Mouse (Mus musculus) embryonic fibroblast, embryonic 13.5 days (primary cell): ENCODE results near the gene Ogn. TPM values are rescaled to one million over a fixed set of nuclear protein-coding genes. Genes with fewer than 3 reads are reported as not detected.
A peak's percentile ranks its signal among the peaks of the same experiment; 100 is the strongest.

ENCODE experiments used
- H3K27ac ChIP-seq: 2 replicates; pipeline ENCODE4 v1.5.1; 2012; ENCODE audit warnings: low read length, control low read depth, inconsistent platforms; ENCODE audit not compliant: insufficient read depth
- H3K4me1 ChIP-seq: 2 replicates; pipeline ENCODE4 v1.6.1; 2011; ENCODE audit warnings: low read length; ENCODE audit not compliant: control insufficient read depth, insufficient read depth
- H3K4me3 ChIP-seq: 2 replicates; pipeline ENCODE4 v1.5.1; 2011; ENCODE audit warnings: mild to moderate bottlenecking, control low read depth, low read length; ENCODE audit not compliant: insufficient read depth
- CTCF ChIP-seq: IDR thresholded peaks from 2 replicates; pipeline ENCODE4 v1.5.1; 2011; ENCODE audit warnings: mild to moderate bottlenecking, control low read depth, low read length, moderate library complexity, borderline replicate concordance; ENCODE audit not compliant: insufficient read depth
- POLR2A ChIP-seq: IDR thresholded peaks from 2 replicates; pipeline ENCODE4 v1.6.1; 2011; ENCODE audit warnings: low read depth, mild to moderate bottlenecking, control low read depth, low read length, moderate library complexity
- polyA plus RNA-seq: library from polyadenylated mRNA; stranded (reverse); fragments of >200 nt; gene quantifications from 2 replicates; pipeline ENCODE4 v1.2.4, GENCODE M21; 2011; ENCODE audit warnings: low read depth; ENCODE audit not compliant: missing spikeins, insufficient read length

Ogn gene
- polyA plus RNA-seq, 1 experiment: 284 TPM

DNA sequence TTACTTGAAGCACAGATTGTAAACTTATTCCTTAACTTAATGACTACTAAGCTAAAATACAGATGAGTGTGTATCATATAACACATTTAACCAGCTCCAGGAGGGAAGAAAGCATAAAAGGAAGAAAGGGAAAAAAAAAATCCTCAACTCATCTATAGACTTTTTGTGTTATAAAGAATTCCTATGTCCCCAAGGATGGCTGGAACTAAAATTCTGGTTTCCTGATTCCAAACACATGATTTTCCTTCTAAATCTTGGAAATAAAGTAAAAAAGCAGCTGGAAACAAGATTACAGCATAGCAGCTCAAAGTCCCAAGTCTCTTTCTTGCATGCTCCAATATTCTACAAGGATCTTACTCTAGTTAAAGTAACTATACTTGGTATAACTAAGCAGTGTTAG lies 4.2 kb upstream of the Ogn start:
- no peaks in the 10 kb centered on the region for H3K4me1 ChIP-seq
- no peak overlapping the region for H3K27ac ChIP-seq
- no peak overlapping the region for H3K4me3 ChIP-seq
- TF ChIP-seq CTCF: no peak
- TF ChIP-seq POLR2A: no peak

DNA sequence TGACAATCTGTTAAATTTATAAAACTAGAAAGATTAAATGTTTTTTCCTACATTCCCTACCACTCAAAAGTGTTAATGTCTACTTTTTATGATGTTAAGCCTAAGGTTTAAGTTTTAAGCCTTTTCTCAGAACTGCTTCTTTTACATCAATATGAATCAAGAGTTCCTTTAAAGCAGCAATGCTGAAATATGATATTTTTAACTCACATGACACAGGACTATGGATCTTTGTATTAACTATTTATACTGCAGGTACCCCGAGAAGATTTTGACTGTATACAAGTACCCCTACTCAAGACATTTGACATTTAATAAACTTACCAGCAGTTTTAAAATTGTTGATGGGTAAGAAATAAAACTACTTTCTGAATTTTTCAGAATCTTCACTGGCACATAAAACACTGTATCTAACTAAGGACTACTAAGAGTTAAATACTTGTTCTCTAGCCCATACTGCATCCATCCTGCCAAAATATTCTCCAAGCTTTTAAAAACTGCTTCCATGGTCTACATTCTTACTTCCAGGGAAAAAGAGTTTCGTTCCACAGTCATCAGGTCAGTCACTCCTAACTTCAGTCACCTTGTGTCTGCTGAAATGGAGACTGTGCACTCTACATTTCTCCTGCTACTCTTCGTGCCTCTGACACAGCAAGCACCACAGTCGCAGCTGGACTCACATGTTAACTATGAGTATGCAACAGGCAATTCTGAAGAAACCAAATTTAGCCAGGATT lies 910 bp downstream of the Ogn start:
- no peak for TF ChIP-seq CTCF
- TF ChIP-seq POLR2A: peak; percentile 64
- Histone ChIP-seq H3K4me1 (no peaks in the 10 kb centered on the region), H3K4me3 (peak overlapping the region; percentile 48), H3K27ac (peak overlapping the region; percentile 81)

- no peak overlapping the region for H3K27ac ChIP-seq
Measured at GRCm38 (mm10) chr13:49617021-49617420, 9.2 kb downstream of the Ogn start.

GRCm38 (mm10) chr13:49618365-49618764 lies 10.5 kb downstream of the Ogn start:
- no peak for TF ChIP-seq CTCF
- no peak for TF ChIP-seq POLR2A
- H3K4me3 ChIP-seq: no peak overlapping the region
- H3K4me1 ChIP-seq: no peaks in the 10 kb centered on the region; the same call in 1 of the 2 replicates
- H3K27ac ChIP-seq: no peak overlapping the region

More at GRCm38 (mm10) chr13:49617021-49617420, 9.2 kb downstream of the Ogn start:
- TF ChIP-seq CTCF: no peak
- no peak for TF ChIP-seq POLR2A
- H3K4me1 ChIP-seq: no peaks in the 10 kb centered on the region
- no peak overlapping the region for H3K4me3 ChIP-seq

DNA sequence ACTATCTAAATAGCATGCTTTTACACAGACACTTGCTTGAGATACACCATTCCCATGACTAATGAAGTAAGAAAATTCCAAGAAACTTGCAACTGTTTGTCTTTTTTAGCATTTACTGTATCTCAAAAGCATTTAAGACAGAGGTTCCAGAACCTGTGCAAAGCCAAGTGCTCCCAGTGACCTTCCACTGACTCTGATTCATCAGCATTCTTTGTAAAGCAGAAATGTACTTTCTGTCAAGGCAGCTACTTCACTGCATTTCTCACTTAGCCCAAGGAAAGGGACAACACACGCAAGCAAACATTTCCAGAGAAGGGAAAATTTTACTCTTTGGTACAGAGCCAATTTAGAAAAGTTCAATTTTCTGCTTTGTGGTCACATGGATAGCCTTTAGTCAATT lies 15.4 kb downstream of the Ogn start:
- H3K4me3 ChIP-seq: no peak overlapping the region
- TF ChIP-seq POLR2A (no peak), CTCF (no peak)
- peak overlapping the region; percentile 37; the same call in 1 of the 2 replicates for H3K27ac ChIP-seq
- H3K4me1 ChIP-seq: no peaks in the 10 kb centered on the region; the same call in 1 of the 2 replicates

GRCm38 (mm10) chr13:49628167-49628566 lies 20.3 kb downstream of the Ogn start:
- Histone ChIP-seq H3K4me3 (no peak overlapping the region), H3K27ac (no peak overlapping the region), H3K4me1 (peaks cover 3% of the 10 kb centered on the region; the same call in 1 of the 2 replicates)
- no peak for TF ChIP-seq POLR2A
- TF ChIP-seq CTCF: no peak

DNA sequence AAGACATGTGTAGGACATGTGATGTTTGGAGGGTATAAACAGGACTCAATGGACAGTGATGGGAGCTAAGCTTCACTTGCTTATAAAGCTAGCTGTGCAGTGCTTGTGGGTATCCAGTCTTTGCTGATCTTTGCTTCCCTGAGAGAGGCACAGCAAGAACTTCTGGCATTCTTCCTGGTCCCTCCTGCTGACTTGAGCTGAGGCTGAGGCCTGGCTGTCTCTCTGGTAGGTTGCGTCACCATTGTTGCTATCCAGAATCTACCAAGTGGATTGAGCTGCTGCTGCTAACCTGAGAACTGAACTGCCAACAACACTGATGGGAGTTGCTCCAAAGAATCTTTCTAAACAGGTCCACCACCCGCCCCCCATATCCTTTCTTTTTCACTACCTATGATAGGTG lies 21.2 kb downstream of the Ogn start:
- no peak for TF ChIP-seq POLR2A
- TF ChIP-seq CTCF: no peak
- no peak overlapping the region for H3K4me3 ChIP-seq
- H3K4me1 ChIP-seq: peaks cover 3% of the 10 kb centered on the region; the same call in 1 of the 2 replicates
- no peak overlapping the region for H3K27ac ChIP-seq

DNA sequence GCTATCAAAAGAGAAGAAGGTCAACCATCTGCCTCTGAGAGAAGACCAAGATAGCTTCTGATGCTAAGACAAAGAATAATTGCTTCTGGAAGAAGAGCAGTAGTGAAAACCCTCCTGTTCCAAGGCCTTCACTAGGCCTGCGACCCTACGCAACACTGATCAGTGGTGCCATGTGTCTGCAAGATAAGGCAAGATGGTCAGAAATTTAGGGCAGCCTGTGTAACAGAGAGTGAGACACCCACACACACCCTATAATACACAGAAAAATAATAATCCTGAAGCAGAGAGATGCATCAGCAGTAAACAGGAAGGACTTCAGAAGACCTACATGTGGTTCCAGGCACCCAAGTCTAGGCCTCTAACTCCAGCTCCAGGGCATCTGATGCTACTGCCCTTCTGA lies 32.1 kb downstream of the Ogn start:
- no peak overlapping the region for H3K4me3 ChIP-seq
- TF ChIP-seq POLR2A (no peak), CTCF (no peak)
- peaks cover 8% of the 10 kb centered on the region for H3K4me1 ChIP-seq
- H3K27ac ChIP-seq: no peak overlapping the region

GRCm38 (mm10) chr13:49642650-49643049 lies 34.8 kb downstream of the Ogn start:
- TF ChIP-seq CTCF: no peak
- TF ChIP-seq POLR2A: no peak
- Histone ChIP-seq H3K27ac (no peak overlapping the region; the same call in 1 of the 2 replicates), H3K4me1 (peaks cover 8% of the 10 kb centered on the region), H3K4me3 (no peak overlapping the region)

DNA sequence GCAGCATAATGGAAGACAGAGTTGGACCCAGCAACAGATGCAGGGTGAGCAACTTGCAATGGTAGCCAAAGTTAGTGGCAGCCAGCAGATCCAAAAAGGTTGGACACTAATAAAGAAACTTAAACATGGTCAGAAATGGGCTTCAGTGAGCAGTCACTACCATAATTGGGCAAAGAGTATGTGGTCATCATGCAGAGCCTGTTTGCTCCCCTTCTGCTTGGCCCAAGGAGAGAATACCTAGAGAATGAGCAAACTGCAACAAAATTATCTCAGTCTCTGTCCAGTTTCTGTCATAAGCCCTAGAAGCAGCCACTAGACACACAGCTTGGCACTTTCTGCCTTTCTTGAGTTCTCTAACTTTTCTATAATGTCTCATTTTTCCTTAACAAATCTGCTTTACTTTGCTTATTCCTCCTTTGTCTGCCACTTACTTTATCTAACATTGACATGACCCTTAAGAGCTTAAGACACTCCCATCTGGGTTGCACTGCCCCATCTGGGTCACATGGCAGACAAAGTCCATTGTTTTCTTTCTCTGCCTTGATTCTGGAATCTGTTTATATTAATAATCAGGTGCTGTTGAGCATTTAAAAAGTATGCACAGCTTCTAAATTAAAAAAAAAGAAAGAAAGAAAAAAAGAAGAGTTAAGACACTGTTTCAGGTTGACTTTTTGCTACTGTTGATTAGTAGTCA lies 36.0 kb downstream of the Ogn start:
- TF ChIP-seq POLR2A: no peak
- TF ChIP-seq CTCF: no peak
- Histone ChIP-seq H3K4me3 (no peak overlapping the region), H3K4me1 (peaks cover 8% of the 10 kb centered on the region)

More for the DNA sequence above, 36.0 kb downstream of the Ogn start:
- H3K27ac ChIP-seq: peak overlapping the region; percentile 78
